Mouse (Mus musculus) lung, adult 18-20 months (tissue): ENCODE data around the gene Pgbd5.
"Not testable (repeated sequence)": the region's sequence is repeated elsewhere in the genome, so short reads cannot be mapped to it uniquely, and the experiment has no call there.

ENCODE experiments used
- DNase-seq, 2 experiments: peaks; one replicate each; pipeline ENCODE4 v3.0.0; 2022; ENCODE audit warnings: mixed read lengths in 2 of 2

The Pgbd5 gene

DNA sequence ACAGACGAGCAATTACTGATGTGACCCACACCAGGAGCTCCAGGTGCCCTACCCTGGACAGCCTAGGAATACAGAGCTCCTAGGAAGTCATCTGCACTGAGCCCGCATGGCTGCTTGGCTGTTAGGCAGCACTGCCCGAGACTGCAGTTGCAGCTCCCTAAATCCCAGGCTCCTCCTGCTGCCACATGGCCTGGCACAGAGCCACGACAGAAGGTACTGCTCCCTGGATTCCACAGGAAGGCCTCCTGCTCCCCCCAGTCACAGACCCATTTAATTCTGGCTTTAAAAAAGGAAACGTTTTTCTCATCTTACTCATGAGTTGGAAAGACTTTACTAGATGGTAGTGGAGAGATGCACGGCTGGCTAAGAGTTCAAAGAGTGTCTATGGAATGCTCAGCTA is 10.0 kb downstream of the Pgbd5 start:
- no peak for DNase-seq

DNA sequence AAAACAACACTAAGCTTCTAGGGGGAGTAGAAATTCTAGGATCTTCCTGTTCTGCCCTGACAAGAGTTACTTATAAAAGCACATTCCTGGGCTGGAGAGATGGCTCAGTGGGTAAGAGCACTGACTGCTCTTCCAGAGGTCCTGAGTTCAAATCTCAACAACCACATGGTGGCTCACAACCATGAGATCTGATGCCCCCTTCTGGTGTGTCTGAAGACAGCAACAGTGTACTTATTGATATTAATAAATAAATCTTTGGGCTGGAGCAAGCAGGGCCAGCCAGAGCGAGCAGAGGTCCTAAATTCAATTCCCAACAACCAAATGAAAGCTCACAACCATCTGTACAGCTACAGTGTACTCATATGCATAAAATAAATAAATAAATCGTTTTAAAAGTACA is 10.7 kb downstream of the Pgbd5 start:
- DNase-seq = not testable (repeated sequence)

GRCm38 (mm10) chr8:124421413-124421812 is 18.0 kb downstream of the Pgbd5 start:
- no peak for DNase-seq

GRCm38 (mm10) chr8:124418927-124419326 is 20.5 kb downstream of the Pgbd5 start:
- no peak for DNase-seq

DNA sequence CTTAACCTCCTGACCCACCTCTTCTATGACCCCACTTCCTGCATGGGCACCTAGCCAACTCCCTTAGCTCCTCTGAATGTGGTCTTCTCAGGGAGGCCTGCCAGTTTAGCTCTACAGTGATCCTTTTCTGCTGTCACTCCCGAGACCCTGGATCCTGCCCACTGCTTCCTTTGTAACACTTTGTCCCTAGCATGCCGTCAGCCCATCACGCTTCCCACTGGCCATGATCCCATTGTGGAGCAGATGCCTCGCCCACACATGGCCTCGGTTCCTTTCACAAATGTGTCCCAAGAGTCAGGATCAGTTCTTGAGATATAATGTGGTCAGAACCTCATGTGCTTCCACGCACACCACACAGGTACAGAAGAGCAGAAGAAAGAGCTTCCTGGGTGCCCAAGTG is 21.3 kb downstream of the Pgbd5 start:
- DNase-seq = no peak

DNA sequence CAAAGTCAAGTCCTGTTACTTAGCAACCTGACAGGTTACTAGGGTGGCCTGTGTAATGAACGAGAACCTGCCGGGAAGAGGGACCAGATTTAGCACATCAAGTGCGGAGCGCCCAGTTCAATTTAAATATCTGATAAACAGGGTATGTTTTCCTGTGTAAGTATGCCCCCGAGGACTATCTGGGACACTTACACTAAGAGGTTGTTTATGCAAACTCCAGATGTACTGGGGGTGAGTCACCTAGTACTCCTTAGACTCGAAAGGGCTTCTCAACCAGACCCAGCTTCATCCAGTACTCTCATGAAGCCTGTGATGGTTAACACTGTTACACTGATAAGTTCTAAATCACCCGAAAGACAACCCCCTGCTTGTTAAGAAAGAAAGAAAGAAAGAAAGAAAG is 22.8 kb downstream of the Pgbd5 start:
- no peak for DNase-seq

DNA sequence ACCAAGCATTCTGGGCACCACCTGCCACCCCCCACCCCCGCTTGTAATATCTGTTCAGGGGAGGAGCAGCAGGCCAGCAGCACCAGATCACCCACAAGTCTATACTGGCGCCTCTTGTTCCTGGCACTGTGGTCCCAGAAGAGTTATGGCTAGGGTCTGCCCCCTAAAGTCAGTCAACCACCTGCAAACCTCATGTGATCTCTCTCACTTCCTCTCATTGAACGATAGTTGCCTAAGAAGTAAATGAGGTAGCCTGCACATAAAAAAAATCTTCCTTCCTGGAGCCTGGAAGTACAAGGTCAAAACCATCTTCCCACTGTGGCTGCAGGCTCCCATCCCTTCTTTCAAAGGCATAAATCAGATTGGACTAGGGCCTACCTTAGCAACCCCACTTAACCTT is 23.7 kb downstream of the Pgbd5 start:
- DNase-seq = no peak

DNA sequence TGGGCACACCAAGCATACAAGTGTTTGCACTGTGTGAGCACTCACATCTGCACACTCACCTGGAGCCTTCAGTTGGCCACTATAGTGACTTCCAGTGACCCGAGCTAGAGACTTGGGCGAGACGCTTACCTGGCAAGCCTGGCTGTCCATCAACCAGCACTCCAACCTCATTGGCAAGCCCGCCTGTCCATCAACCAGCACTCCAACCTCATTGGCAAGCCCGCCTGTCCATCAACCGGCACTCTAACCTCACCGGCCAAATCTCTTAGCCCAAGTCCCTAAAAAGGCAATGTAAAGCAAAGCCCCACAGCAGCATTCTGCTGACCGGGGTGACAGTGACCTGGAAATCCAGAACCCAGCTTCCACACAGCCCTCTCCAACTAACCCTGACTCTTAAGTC is 24.5 kb downstream of the Pgbd5 start:
- peak in 1 of 2 experiments; percentile 15 for DNase-seq

- DNase-seq = no peak
Measured at GRCm38 (mm10) chr8:124413244-124413965, 26.1 kb downstream of the Pgbd5 start.

DNA sequence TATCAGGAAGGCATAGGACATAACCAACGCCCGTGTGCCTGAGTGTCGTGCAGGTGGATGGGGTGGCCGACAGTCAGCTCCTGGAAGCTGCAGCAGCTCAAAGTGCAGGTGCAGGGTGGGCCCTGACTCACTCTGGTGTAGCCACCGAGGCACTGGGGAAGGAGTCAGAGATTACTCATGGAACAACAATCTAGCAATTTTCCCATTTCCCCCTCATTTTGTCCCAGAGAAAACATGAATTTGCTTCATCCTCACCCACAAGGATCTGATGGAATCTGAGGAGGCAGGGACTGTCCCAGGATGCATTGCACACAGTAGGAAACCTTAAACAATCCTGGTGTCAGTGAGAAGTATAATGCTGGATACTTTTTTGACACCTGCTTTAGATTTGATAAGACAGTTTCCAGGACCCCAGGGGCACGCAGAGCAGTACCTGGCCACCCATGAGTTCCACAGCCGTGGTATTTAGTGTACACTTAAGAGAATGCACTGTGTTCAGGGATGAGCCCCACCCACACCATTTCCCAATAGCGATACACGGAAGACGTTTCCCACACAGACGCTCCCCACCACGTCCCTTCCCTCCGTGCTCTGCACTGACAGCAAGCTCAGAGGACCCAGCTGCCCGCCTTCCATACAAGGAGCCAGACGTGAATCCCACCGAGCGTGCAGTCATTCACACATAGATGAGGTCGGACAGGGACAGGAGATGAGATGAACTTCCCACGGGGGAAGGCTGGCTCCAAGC is 26.8 kb downstream of the Pgbd5 start:
- no peak for DNase-seq

DNA sequence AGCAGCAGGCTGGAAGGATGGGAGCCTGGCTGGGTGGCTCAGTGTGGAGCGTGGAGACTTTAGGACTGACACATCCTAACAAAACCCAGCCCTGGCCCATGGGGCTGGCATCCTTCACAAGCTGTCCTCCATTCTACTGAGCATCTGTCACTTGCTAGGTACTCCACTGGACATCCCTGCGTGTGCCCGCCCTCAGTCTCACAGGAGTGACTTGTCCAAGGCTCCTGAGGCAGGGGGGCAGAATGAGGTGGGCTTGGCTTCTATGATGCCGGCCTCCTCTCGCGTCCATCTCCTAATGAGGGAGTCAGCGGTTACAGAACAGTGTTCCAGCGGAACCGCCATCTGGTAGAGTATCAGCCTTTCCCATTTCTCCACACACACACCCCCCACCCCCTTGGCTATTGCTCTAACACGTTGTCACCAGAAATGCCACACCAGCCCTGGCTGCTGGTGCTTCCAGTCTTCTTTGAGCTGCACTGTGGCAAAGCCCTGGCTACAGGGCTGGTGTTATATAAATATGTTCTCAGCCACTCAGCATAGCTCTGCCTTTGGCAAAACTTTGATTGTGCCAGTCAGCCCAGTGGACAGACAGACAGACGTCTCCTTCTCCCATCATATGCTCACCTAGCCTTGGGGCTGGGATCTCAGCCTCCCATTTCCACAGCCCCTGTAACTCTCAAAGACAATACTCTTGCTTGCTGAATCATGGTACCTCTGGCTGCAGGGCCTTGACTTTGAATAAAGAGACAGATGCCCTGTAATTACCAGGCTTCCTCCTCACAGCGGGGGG is 34.8 kb downstream of the Pgbd5 start:
- no peak for DNase-seq

GRCm38 (mm10) chr8:124403876-124404275 is 35.6 kb downstream of the Pgbd5 start:
- peak; percentile 6 to 10 for DNase-seq

DNA sequence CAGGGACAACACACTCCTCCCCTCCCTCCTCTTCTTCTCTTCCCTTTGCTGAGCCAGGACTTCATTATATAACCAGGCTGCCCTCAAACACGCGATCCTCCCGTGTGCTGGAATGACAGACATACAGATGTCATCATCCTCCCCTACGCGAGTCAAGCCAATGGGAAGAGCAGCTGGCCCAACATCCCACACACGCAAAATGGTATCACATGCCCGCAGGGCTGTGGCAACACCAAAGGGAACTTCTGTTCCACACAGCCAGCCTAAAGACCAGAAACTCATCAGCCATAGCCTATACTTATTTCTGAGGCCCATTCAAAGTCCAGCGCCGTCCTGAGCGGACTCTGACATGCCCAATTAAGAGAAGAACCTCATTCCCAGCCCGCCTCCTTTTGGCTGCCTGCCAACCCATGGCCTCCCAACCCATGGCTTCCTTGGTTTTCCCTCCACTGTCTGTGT is 40.0 kb downstream of the Pgbd5 start:
- no peak for DNase-seq

DNA sequence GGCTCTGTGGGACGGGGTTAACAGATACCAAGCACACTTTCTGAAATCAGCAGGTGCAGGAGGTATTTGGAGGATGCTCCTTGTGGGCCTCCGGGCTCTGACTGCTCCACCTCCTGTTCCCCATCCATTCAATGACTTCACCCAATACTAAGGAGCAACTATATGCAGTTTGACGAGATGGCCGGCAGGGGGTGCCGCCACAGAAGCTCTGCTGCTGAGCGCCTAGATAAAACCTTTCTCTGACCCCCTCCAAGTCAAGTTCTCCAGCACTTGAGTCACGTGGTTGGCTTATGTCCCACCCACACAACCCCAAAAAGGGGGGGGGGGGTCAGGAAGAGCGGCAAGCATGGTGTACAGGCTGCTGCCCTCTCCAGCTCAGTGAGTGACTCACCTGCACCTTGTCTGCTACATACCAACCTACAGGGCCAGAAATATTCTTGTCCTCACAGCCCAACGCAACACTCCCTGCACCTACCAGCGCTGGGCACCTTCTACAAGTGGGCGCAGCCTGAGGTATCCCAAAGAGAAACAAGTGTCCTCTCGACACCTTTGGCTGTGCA is 40.5 kb downstream of the Pgbd5 start:
- DNase-seq = peak in 1 of 2 experiments; percentile 13

- DNase-seq = no peak
Measured at GRCm38 (mm10) chr8:124397321-124398065, 42.0 kb downstream of the Pgbd5 start.

- no peak for DNase-seq
Measured at GRCm38 (mm10) chr8:124396531-124396930, 42.9 kb downstream of the Pgbd5 start.

GRCm38 (mm10) chr8:124395392-124395791 is 44.1 kb downstream of the Pgbd5 start:
- DNase-seq = no peak

GRCm38 (mm10) chr8:124394951-124395350 is 44.5 kb downstream of the Pgbd5 start:
- DNase-seq = no peak

GRCm38 (mm10) chr8:124393927-124394326 is 45.5 kb downstream of the Pgbd5 start:
- DNase-seq = no peak

- no peak for DNase-seq
Measured at GRCm38 (mm10) chr8:124393013-124393412, 46.4 kb downstream of the Pgbd5 start.

DNA sequence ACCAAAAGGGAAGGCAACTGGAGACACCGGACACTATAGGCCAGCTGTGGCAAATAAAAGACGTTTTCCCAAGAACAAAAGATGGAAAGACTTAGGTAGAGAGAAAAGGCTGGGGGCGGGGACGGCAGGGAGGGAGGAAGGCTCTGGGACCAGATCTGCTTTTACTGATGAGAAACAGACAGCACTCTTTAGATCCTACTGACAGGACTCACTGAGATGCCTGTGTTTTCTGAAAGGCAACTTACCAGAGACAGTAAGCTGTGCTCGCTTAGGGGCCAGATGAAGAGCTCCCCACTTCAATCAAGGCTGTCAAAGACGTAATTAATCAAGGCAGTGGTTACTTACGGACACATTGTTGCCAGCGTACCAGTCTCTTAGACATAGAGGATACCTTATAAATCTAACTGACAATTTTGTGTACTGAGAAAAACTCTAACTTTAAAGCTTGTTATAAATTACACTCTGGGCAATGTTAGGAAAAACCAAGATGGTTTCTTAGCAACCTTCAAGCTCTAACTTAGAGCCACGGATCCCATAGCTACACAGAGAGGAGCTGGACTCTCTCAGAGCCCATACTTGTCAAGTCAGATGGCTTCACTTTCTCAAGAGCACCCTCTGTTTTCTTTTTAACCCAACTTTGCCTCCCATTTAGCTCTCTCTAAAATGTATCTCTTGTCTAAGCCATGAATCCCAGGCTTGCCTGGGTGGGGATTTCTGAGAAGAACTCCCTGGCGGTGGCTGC is 47.0 kb downstream of the Pgbd5 start:
- DNase-seq = no peak

- DNase-seq = no peak
Measured at GRCm38 (mm10) chr8:124391191-124391590, 48.3 kb downstream of the Pgbd5 start.
